Mouse (Mus musculus) stomach, postnatal 0 days (tissue): ENCODE results near the gene Krtap15.

Experiments used
- CTCF ChIP-seq: IDR thresholded peaks from 2 replicates; pipeline ENCODE4 v1.5.1; 2016; ENCODE audit warnings: antibody characterized with exemption, low read depth, mild to moderate bottlenecking, moderate library complexity
- EP300 ChIP-seq: optimal IDR thresholded peaks from 2 replicates; pipeline ENCODE3; 2016; ENCODE audit warnings: antibody characterized with exemption

GRCm38 (mm10) chr16:88864887-88865407, 44.9 kb downstream of the Krtap15 start:
- no peak for TF ChIP-seq CTCF
- TF ChIP-seq EP300, result no peak
